Mouse (Mus musculus) E14TG2a.4 (cell line): ENCODE measurements around the gene Fhad1.

Experiments
- CTCF ChIP-seq: conservative IDR thresholded peaks from 2 replicates; pipeline ENCODE4 v1.5.1; 2014; ENCODE audit warnings: low read length
- NANOG ChIP-seq: IDR thresholded peaks from 2 replicates; pipeline ENCODE4 v1.6.1; 2014; ENCODE audit warnings: borderline replicate concordance, low read length, mixed read lengths
- POU5F1 ChIP-seq: IDR thresholded peaks from 2 replicates; pipeline ENCODE4 v1.6.1; 2014; ENCODE audit warnings: low read length, borderline replicate concordance

DNA sequence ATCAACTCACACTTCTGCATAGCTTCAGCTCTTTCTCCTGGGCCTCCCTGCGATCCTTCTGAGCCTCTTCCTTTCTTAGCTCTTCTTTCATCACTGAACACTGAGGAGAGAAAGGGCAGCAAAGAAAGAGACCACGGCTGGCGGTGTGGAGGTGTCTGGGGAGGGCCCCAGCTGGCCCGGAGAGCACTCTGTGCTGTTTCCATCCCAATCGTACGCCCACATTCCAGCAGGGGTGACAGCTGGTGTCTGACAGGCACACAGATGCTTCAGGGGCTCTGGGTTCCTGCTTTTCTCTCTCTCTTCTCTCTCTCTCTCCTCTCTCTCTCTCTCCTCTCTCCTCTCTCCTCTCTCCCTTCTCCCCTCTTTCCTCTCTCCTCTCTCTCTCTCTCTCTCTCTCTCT is 50.3 kb downstream of the Fhad1 start:
- TF ChIP-seq CTCF (no peak), NANOG (no peak), POU5F1 (no peak)
